Mouse (Mus musculus): ENCODE data around the gene Dpysl5. TPM values are rescaled to one million over a fixed set of nuclear protein-coding genes. Genes with fewer than 3 reads are reported as not detected.

The Dpysl5 gene
- polyA plus RNA-seq, 1 experiment from 2014 or later = 10.4 TPM

GRCm38 (mm10) chr5:30815120-30815465, 103.7 kb downstream of the Dpysl5 start:
- no peak for ATAC-seq (replicated peaks; ENCODE audit: low FRiP score, low TSS enrichment, low read depth)

GRCm38 (mm10) chr5:30816261-30816791, 105.0 kb downstream of the Dpysl5 start:
- no peak for ATAC-seq (replicated peaks; ENCODE audit: low FRiP score, low TSS enrichment, low read depth)
- Histone ChIP-seq H3K4me3 (ENCODE audit: low read depth, low read length) (no peak overlapping the region), H3K36me3 (ENCODE audit: control insufficient read depth, insufficient read depth, low read length) (no peaks in the 10 kb centered on the region), H3K9me3 (ENCODE audit: control insufficient read depth, low read length) (no peaks in the 10 kb centered on the region), H3K27ac (ENCODE audit: low read depth) (no peak overlapping the region), H3K4me2 (ENCODE audit: low read length) (no peak overlapping the region), H3K27me3 (replicated peaks; ENCODE audit: control insufficient read depth, insufficient read depth, low read length) (no peaks in the 10 kb centered on the region), H3K9ac (ENCODE audit: low read length) (no peak overlapping the region), H3K4me1 (replicated peaks; ENCODE audit: control insufficient read depth, insufficient read depth, low read length) (peaks cover 8% of the 10 kb centered on the region)
- DNase-seq (ENCODE audit: low spot score) = no peak
- 53% methylated on average over 8 of the region's 8 CpGs for WGBS

More at GRCm38 (mm10) chr5:30815120-30815465, 103.7 kb downstream of the Dpysl5 start:
- Histone ChIP-seq H3K36me3 (ENCODE audit: control insufficient read depth, insufficient read depth, low read length) (no peaks in the 10 kb centered on the region), H3K9me3 (ENCODE audit: control insufficient read depth, low read length) (no peaks in the 10 kb centered on the region), H3K4me1 (replicated peaks; ENCODE audit: control insufficient read depth, insufficient read depth, low read length) (peaks cover 8% of the 10 kb centered on the region), H3K9ac (ENCODE audit: low read length) (peak overlapping the region; percentile 62), H3K27ac (ENCODE audit: low read depth) (no peak overlapping the region), H3K4me3 (ENCODE audit: low read depth, low read length) (peak overlapping the region; percentile 72), H3K27me3 (replicated peaks; ENCODE audit: control insufficient read depth, insufficient read depth, low read length) (no peaks in the 10 kb centered on the region), H3K4me2 (ENCODE audit: low read length) (peak overlapping the region; percentile 79)
- WGBS = 3% methylated on average over 7 of the region's 7 CpGs
- peak; percentile 62 for DNase-seq (ENCODE audit: low spot score)

GRCm38 (mm10) chr5:30818758-30819309, 107.5 kb downstream of the Dpysl5 start:
- H3K4me3 ChIP-seq (ENCODE audit: low read depth, low read length) = no peak overlapping the region

GRCm38 (mm10) chr5:30822689-30823088, 111.3 kb downstream of the Dpysl5 start:
- Histone ChIP-seq H3K27me3 (replicated peaks; ENCODE audit: control insufficient read depth, insufficient read depth, low read length) (no peaks in the 10 kb centered on the region), H3K36me3 (ENCODE audit: control insufficient read depth, insufficient read depth, low read length) (no peaks in the 10 kb centered on the region), H3K9ac (ENCODE audit: low read length) (no peak overlapping the region), H3K27ac (ENCODE audit: low read depth) (no peak overlapping the region), H3K4me3 (ENCODE audit: low read depth, low read length) (no peak overlapping the region), H3K9me3 (ENCODE audit: control insufficient read depth, low read length) (no peaks in the 10 kb centered on the region), H3K4me1 (replicated peaks; ENCODE audit: control insufficient read depth, insufficient read depth, low read length) (no peaks in the 10 kb centered on the region), H3K4me2 (ENCODE audit: low read length) (no peak overlapping the region)
- WGBS = 82% methylated on average over 5 of the region's 5 CpGs
- ATAC-seq (replicated peaks; ENCODE audit: low FRiP score, low TSS enrichment, low read depth) = no peak
- no peak for DNase-seq (ENCODE audit: low spot score)

More at GRCm38 (mm10) chr5:30818758-30819309, 107.5 kb downstream of the Dpysl5 start:
- ATAC-seq (replicated peaks; ENCODE audit: low FRiP score, low TSS enrichment, low read depth) (no peak), DNase-seq (ENCODE audit: low spot score) (no peak)
- no peak overlapping the region for H3K27ac ChIP-seq (ENCODE audit: low read depth)
- H3K9me3 ChIP-seq (ENCODE audit: control insufficient read depth, low read length) = no peaks in the 10 kb centered on the region
- H3K27me3 ChIP-seq (replicated peaks; ENCODE audit: control insufficient read depth, insufficient read depth, low read length) = no peaks in the 10 kb centered on the region
- H3K9ac ChIP-seq (ENCODE audit: low read length) = no peak overlapping the region
- 91% methylated on average over 8 of the region's 8 CpGs for WGBS
- no peaks in the 10 kb centered on the region for H3K36me3 ChIP-seq (ENCODE audit: control insufficient read depth, insufficient read depth, low read length)
- H3K4me1 ChIP-seq (replicated peaks; ENCODE audit: control insufficient read depth, insufficient read depth, low read length) = peaks cover 8% of the 10 kb centered on the region
- no peak overlapping the region for H3K4me2 ChIP-seq (ENCODE audit: low read length)

- Histone ChIP-seq H3K36me3 (ENCODE audit: control insufficient read depth, insufficient read depth, low read length) (no peaks in the 10 kb centered on the region), H3K27me3 (replicated peaks; ENCODE audit: control insufficient read depth, insufficient read depth, low read length) (no peaks in the 10 kb centered on the region), H3K4me2 (ENCODE audit: low read length) (no peak overlapping the region), H3K4me1 (replicated peaks; ENCODE audit: control insufficient read depth, insufficient read depth, low read length) (no peaks in the 10 kb centered on the region), H3K9ac (ENCODE audit: low read length) (no peak overlapping the region), H3K4me3 (ENCODE audit: low read depth, low read length) (no peak overlapping the region), H3K27ac (ENCODE audit: low read depth) (no peak overlapping the region), H3K9me3 (ENCODE audit: control insufficient read depth, low read length) (no peaks in the 10 kb centered on the region)
- ATAC-seq (replicated peaks; ENCODE audit: low FRiP score, low TSS enrichment, low read depth) = no peak
- DNase-seq (ENCODE audit: low spot score) = no peak
- 83% methylated on average over 3 of the region's 3 CpGs for WGBS
These were observed 111.7 kb downstream of the Dpysl5 start for GRCm38 (mm10) chr5:30823091-30823490.

- no peak overlapping the region for H3K4me3 ChIP-seq (ENCODE audit: low read depth, low read length)
- DNase-seq (ENCODE audit: low spot score) (no peak), ATAC-seq (replicated peaks; ENCODE audit: low FRiP score, low TSS enrichment, low read depth) (no peak)
- no peaks in the 10 kb centered on the region for H3K4me1 ChIP-seq (replicated peaks; ENCODE audit: control insufficient read depth, insufficient read depth, low read length)
- 85% methylated on average over 11 of the region's 11 CpGs for WGBS
- H3K9ac ChIP-seq (ENCODE audit: low read length) = no peak overlapping the region
- no peak overlapping the region for H3K4me2 ChIP-seq (ENCODE audit: low read length)
- no peaks in the 10 kb centered on the region for H3K9me3 ChIP-seq (ENCODE audit: control insufficient read depth, low read length)
- H3K36me3 ChIP-seq (ENCODE audit: control insufficient read depth, insufficient read depth, low read length) = no peaks in the 10 kb centered on the region
- H3K27me3 ChIP-seq (replicated peaks; ENCODE audit: control insufficient read depth, insufficient read depth, low read length) = no peaks in the 10 kb centered on the region
- H3K27ac ChIP-seq (ENCODE audit: low read depth) = no peak overlapping the region
These were observed 113.0 kb downstream of the Dpysl5 start for GRCm38 (mm10) chr5:30824124-30824988.

GRCm38 (mm10) chr5:30825166-30825565, 113.8 kb downstream of the Dpysl5 start:
- no peak for ATAC-seq (replicated peaks; ENCODE audit: low FRiP score, low TSS enrichment, low read depth)
- WGBS = 67% methylated on average over 10 of the region's 10 CpGs
- H3K4me1 ChIP-seq (replicated peaks; ENCODE audit: control insufficient read depth, insufficient read depth, low read length) = no peaks in the 10 kb centered on the region
- no peak overlapping the region for H3K9ac ChIP-seq (ENCODE audit: low read length)
- H3K27me3 ChIP-seq (replicated peaks; ENCODE audit: control insufficient read depth, insufficient read depth, low read length) = no peaks in the 10 kb centered on the region
- H3K4me3 ChIP-seq (ENCODE audit: low read depth, low read length) = no peak overlapping the region
- H3K36me3 ChIP-seq (ENCODE audit: control insufficient read depth, insufficient read depth, low read length) = no peaks in the 10 kb centered on the region
- no peaks in the 10 kb centered on the region for H3K9me3 ChIP-seq (ENCODE audit: control insufficient read depth, low read length)
- H3K27ac ChIP-seq (ENCODE audit: low read depth) = no peak overlapping the region
- no peak overlapping the region for H3K4me2 ChIP-seq (ENCODE audit: low read length)
- DNase-seq (ENCODE audit: low spot score) = no peak

GRCm38 (mm10) chr5:30825821-30826220, 114.5 kb downstream of the Dpysl5 start:
- 74% methylated on average over 6 of the region's 6 CpGs for WGBS
- no peak for DNase-seq (ENCODE audit: low spot score)
- Histone ChIP-seq H3K9me3 (ENCODE audit: control insufficient read depth, low read length) (no peaks in the 10 kb centered on the region), H3K27ac (ENCODE audit: low read depth) (no peak overlapping the region), H3K4me1 (replicated peaks; ENCODE audit: control insufficient read depth, insufficient read depth, low read length) (no peaks in the 10 kb centered on the region), H3K4me3 (ENCODE audit: low read depth, low read length) (no peak overlapping the region), H3K4me2 (ENCODE audit: low read length) (no peak overlapping the region), H3K9ac (ENCODE audit: low read length) (no peak overlapping the region), H3K36me3 (ENCODE audit: control insufficient read depth, insufficient read depth, low read length) (no peaks in the 10 kb centered on the region), H3K27me3 (replicated peaks; ENCODE audit: control insufficient read depth, insufficient read depth, low read length) (no peaks in the 10 kb centered on the region)
- ATAC-seq (replicated peaks; ENCODE audit: low FRiP score, low TSS enrichment, low read depth) = no peak

Measured in intestine, embryonic 14.5 days (tissue).